Mouse (Mus musculus): Measurements from ENCODE around the gene Prpf38b. TPM values are rescaled to one million over a fixed set of nuclear protein-coding genes. Genes with fewer than 3 reads are reported as not detected.
A peak's percentile ranks its signal among the peaks of the same experiment; 100 is the strongest.
"Not testable (repeated sequence)": the region's sequence is repeated elsewhere in the genome, so short reads cannot be mapped to it uniquely, and the experiment has no call there.

Gene Prpf38b
- total RNA-seq, 2 experiments from 2014 or later, result 42.2 to 42.8 TPM

- no peak for DNase-seq (ENCODE audit: low spot score in 2 of 2)
- intact Hi-C loops (cut with DNase I), result no loop called here
These were observed 40.9 kb downstream of the Prpf38b start for GRCm38 (mm10) chr3:108870631-108871030.

- no peak for DNase-seq (ENCODE audit: low spot score in 2 of 2)
- intact Hi-C loops (cut with DNase I), result no loop called here
These were observed 44.1 kb downstream of the Prpf38b start for GRCm38 (mm10) chr3:108867449-108867848.

- intact Hi-C loops (cut with DNase I), result no loop called here
- no peak for DNase-seq (ENCODE audit: low spot score in 2 of 2)
These were observed 45.9 kb downstream of the Prpf38b start for GRCm38 (mm10) chr3:108865676-108866075.

- intact Hi-C loops (cut with DNase I), result no loop called here
- no peak for DNase-seq (ENCODE audit: low spot score in 2 of 2)
These were observed 46.4 kb downstream of the Prpf38b start for GRCm38 (mm10) chr3:108865129-108865528.

- intact Hi-C loops (cut with DNase I), result no loop called here
- DNase-seq (ENCODE audit: low spot score in 2 of 2), result no peak
These were observed 48.4 kb downstream of the Prpf38b start for GRCm38 (mm10) chr3:108863091-108863490.

- DNase-seq (ENCODE audit: low spot score in 2 of 2); intact Hi-C loops (cut with DNase I): not testable (repeated sequence)
These were observed 49.2 kb downstream of the Prpf38b start for GRCm38 (mm10) chr3:108862282-108862681.

- intact Hi-C loops (cut with DNase I), result no loop called here
- no peak for DNase-seq (ENCODE audit: low spot score in 2 of 2)
These were observed 50.7 kb downstream of the Prpf38b start for GRCm38 (mm10) chr3:108860786-108861185.

GRCm38 (mm10) chr3:108858231-108858770, 53.2 kb downstream of the Prpf38b start:
- peak; percentile 34 to 79 for DNase-seq (ENCODE audit: low spot score in 2 of 2)
- intact Hi-C loops (cut with DNase I), result no loop called here

GRCm38 (mm10) chr3:108857714-108858113, 53.8 kb downstream of the Prpf38b start:
- DNase-seq (ENCODE audit: low spot score in 2 of 2), result no peak
- intact Hi-C loops (cut with DNase I), result no loop called here

GRCm38 (mm10) chr3:108857124-108857470, 54.4 kb downstream of the Prpf38b start:
- no peak for DNase-seq (ENCODE audit: low spot score in 2 of 2)
- intact Hi-C loops (cut with DNase I), result no loop called here

- intact Hi-C loops (cut with DNase I), result no loop called here
- peak in 1 of 2 experiments; percentile 35 for DNase-seq (ENCODE audit: low spot score in 2 of 2)
These were observed 55.0 kb downstream of the Prpf38b start for GRCm38 (mm10) chr3:108856386-108857123.

GRCm38 (mm10) chr3:108855864-108856263, 55.7 kb downstream of the Prpf38b start:
- peak; percentile 49 to 50 for DNase-seq (ENCODE audit: low spot score in 2 of 2)
- intact Hi-C loops (cut with DNase I), result no loop called here

- intact Hi-C loops (cut with DNase I), result no loop called here
- peak; percentile 81 to 91 for DNase-seq (ENCODE audit: low spot score in 2 of 2)
These were observed 56.2 kb downstream of the Prpf38b start for GRCm38 (mm10) chr3:108855371-108855770.

GRCm38 (mm10) chr3:108853266-108853665, 58.3 kb downstream of the Prpf38b start:
- DNase-seq (ENCODE audit: low spot score in 2 of 2), result no peak
- intact Hi-C loops (cut with DNase I), result loop anchor here (5.0 kb wide), 1 partner anchor 209 kb away; no protein-coding TSS in a partner anchor

Other genes starting within 250 kb of the Prpf38b start
- 10 to 100 TPM; 18.0 TPM for gene Gpsm2, start 189.4 kb downstream of the Prpf38b start, total RNA-seq (2021)
- gene Aknad1, start 172.1 kb downstream of the Prpf38b start, total RNA-seq (2021), result under 1 TPM in 1 of 2 experiments, not detected in 1; 0.09 TPM
- 10 to 100 TPM; 16.7 to 17.5 TPM for gene Stxbp3, start 71.2 kb downstream of the Prpf38b start, total RNA-seq (2021)
- gene Fndc7, start 21.7 kb downstream of the Prpf38b start, total RNA-seq (2021), result under 1 TPM in 1 of 2 experiments, not detected in 1; 0.11 TPM
- gene Henmt1, start 28.1 kb upstream of the Prpf38b start, total RNA-seq (2021), result 1 to 10 TPM; 2.5 to 3.8 TPM
- gene Gm9857, start 28.7 kb upstream of the Prpf38b start, total RNA-seq (2021), result not detected
- 10 to 100 TPM; 46.2 to 48.6 TPM for gene Fam102b, start 115.9 kb upstream of the Prpf38b start, total RNA-seq (2021)
- not detected for gene Slc25a54, start 168.7 kb upstream of the Prpf38b start, total RNA-seq (2021)
- gene Slc25a24, start 211.4 kb upstream of the Prpf38b start, total RNA-seq (2021), result 1 to 10 TPM; 2.9 to 3.3 TPM